Mouse (Mus musculus): ENCODE results near the gene Olfr960.

GRCm38 (mm10) chr9:39654756-39655396 lies 33.7 kb downstream of the Olfr960 start:
- TF ChIP-seq CTCF (IDR thresholded peaks at IDR 0.05; ENCODE audit: control insufficient read depth, insufficient read depth, low read length) (no peak), POLR2A (IDR thresholded peaks at IDR 0.05; ENCODE audit: borderline replicate concordance, control insufficient read depth, low read depth, low read length) (no peak)

All from bone marrow, adult 2 months (tissue).